ENCODE assay signal across 8 mouse cellular contexts in the genomic region with DNA sequence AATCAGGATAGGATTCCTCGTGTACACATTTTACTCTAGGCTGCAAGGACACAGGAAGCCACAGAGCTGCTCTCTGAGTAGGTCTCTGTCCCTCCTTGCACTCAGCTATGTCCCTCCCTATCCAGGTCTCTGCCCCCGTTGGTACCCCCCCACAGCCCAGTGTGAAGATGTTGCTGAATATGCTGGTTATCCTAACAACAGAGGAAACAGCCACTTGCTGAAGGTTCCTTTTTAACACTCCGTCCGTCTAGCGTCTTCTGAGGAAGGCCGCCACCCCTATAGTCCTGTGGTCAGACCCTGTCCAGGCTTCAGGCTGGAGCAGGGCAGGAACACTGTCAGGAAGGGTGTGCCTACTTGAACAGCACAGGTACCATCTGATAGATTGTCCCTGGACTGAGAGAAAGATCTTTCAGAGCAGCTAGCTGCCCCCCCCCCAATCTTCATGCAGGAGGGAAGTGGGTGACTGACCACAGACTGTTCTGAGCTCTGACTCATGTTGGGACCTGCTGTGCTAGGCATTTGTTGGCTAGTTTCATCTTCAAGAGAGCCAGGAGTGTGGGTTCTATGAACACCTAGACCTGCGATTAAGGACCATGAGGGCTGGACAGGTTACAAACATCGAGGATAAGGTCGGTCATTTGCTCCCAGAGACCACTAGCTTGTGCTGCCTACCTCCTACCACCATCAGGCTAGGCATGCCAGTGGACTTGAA. TPM values are rescaled to one million over a fixed set of nuclear protein-coding genes. Genes with fewer than 3 reads are reported as not detected.
DNase-seq lines count a peak whose midpoint lies in the region; ATAC-seq and TF ChIP-seq lines count a peak whose summit lies in the region.

No protein-coding gene starts in this region.

- H3K4me1 ChIP-seq in kidney, embryonic 15.5 days = peaks cover 5% of the 10 kb centered on the region; the same call in 1 of the 2 replicates
- peaks cover 3% of the 10 kb centered on the region; the same call in 1 of the 2 replicates for H3K4me1 ChIP-seq in heart, embryonic 11.5 days (ENCODE audit: control insufficient read depth, insufficient read depth, low read length)
- H3K4me1 ChIP-seq in lung, postnatal 0 days (ENCODE audit: insufficient read depth, low read depth, low read length) = no peaks in the 10 kb centered on the region; the same call in 1 of the 2 replicates

- TF ChIP-seq CTCF in lung, postnatal 0 days (IDR thresholded peaks at IDR 0.05) = no peak

- no peak for TF ChIP-seq EP300 in lung, postnatal 0 days (IDR thresholded peaks at IDR 0.05)

- WGBS in kidney, embryonic 15.5 days = 80% methylated on average over 9 of the region's 9 CpGs
- WGBS in heart, embryonic 11.5 days (ENCODE audit: insufficient replicate concordance) = 67% methylated on average over 9 of the region's 9 CpGs
- WGBS in lung, postnatal 0 days = 67% methylated on average over 9 of the region's 9 CpGs

- ATAC-seq in kidney, embryonic 15.5 days (replicated peaks; ENCODE audit: low FRiP score) = no peak
- peak; percentile 35 for ATAC-seq in CD4-positive, CD25-positive, alpha-beta regulatory T cell, adult 4 months
- no peak for ATAC-seq in heart, embryonic 11.5 days (replicated peaks; ENCODE audit: insufficient number of reproducible peaks, low FRiP score, low TSS enrichment)
- peak; percentile 23; the same call in 1 of the 2 replicates for ATAC-seq in lung, postnatal 0 days

- DNase-seq in kidney, adult 8-10 months = no peak
- no peak for DNase-seq in lung, postnatal 0 days (ENCODE audit: low spot score)
- no peak for DNase-seq in cerebellum, adult 11 months
- DNase-seq in layer of hippocampus, adult 11-12 months (ENCODE audit: low spot score) = no peak
- no peak for DNase-seq in cerebellum, postnatal 10 days

- no peaks in the 10 kb centered on the region for H3K36me3 ChIP-seq in kidney, embryonic 15.5 days
- H3K36me3 ChIP-seq in heart, embryonic 11.5 days (ENCODE audit: control insufficient read depth, insufficient read depth, low read length) = no peaks in the 10 kb centered on the region
- no peaks in the 10 kb centered on the region for H3K36me3 ChIP-seq in lung, postnatal 0 days (ENCODE audit: insufficient read depth, low read length)

- no peak overlapping the region for H3K9ac ChIP-seq in kidney, embryonic 15.5 days
- peak overlapping the region; percentile 2; the same call in 1 of the 2 replicates for H3K9ac ChIP-seq in heart, embryonic 11.5 days (ENCODE audit: low read depth, low read length)
- H3K9ac ChIP-seq in lung, postnatal 0 days (replicated peaks; ENCODE audit: low read depth) = peak overlapping the region; percentile 54; the same call in 1 of the 2 replicates

- H3K4me2 ChIP-seq in kidney, embryonic 15.5 days = peak overlapping the region; percentile 39
- peak overlapping the region; percentile 48 for H3K4me2 ChIP-seq in heart, embryonic 11.5 days
- peak overlapping the region; percentile 54 for H3K4me2 ChIP-seq in lung, postnatal 0 days (replicated peaks; ENCODE audit: low read depth, low read length)

- H3K27me3 ChIP-seq in kidney, embryonic 15.5 days = no peaks in the 10 kb centered on the region
- H3K27me3 ChIP-seq in heart, embryonic 11.5 days (ENCODE audit: control insufficient read depth, insufficient read depth, low read length) = no peaks in the 10 kb centered on the region
- H3K27me3 ChIP-seq in lung, postnatal 0 days (replicated peaks; ENCODE audit: insufficient read depth, low read length) = no peaks in the 10 kb centered on the region

- H3K9me3 ChIP-seq in kidney, embryonic 15.5 days (replicated peaks) = no peaks in the 10 kb centered on the region
- H3K9me3 ChIP-seq in heart, embryonic 11.5 days (replicated peaks; ENCODE audit: control insufficient read depth, low read length) = no peaks in the 10 kb centered on the region
- H3K9me3 ChIP-seq in lung, postnatal 0 days (ENCODE audit: low read length) = no peaks in the 10 kb centered on the region

- no peak overlapping the region for H3K27ac ChIP-seq in kidney, embryonic 15.5 days
- H3K27ac ChIP-seq in heart, embryonic 11.5 days (ENCODE audit: low read depth, low read length) = no peak overlapping the region
- peak overlapping the region; percentile 72 for H3K27ac ChIP-seq in lung, postnatal 0 days (ENCODE audit: low read length)

- peak overlapping the region; percentile 33 for H3K4me3 ChIP-seq in kidney, embryonic 15.5 days (replicated peaks)
- no peak overlapping the region for H3K4me3 ChIP-seq in heart, embryonic 11.5 days (ENCODE audit: low read depth, low read length)
- peak overlapping the region; percentile 40 for H3K4me3 ChIP-seq in lung, postnatal 0 days (ENCODE audit: low read depth, low read length)

RNA-seq across cellular contexts. Expression of a gene that starts 1.2 kb away (rescaled TPM):
- 8.8 and 10.2 TPM in 2 replicates for polyA plus RNA-seq in kidney, embryonic 15.5 days (2015; fragmentation: Nextera tagmentation; extraction: Ambion mirVana)
- 100 to 1,000 TPM; 145 to 167 TPM for polyA plus RNA-seq in CD4-positive, CD25-positive, alpha-beta regulatory T cell, adult 4 months (2017; shearing (Covaris generic))
- polyA plus RNA-seq in heart, embryonic 11.5 days (2014; fragmentation: Nextera tagmentation; extraction: Ambion mirVana) = 4.3 and 5.9 TPM in 2 replicates
- 13.5 and 13.6 TPM in 2 replicates for polyA plus RNA-seq in lung, postnatal 0 days (2015; fragmentation: Nextera tagmentation; extraction: Ambion mirVana)

RNA-seq across cellular contexts. Expression of a gene that starts 47.6 kb away (rescaled TPM):
- 1.6 and 2.2 TPM in 2 replicates for polyA plus RNA-seq in kidney, embryonic 15.5 days (2015; fragmentation: Nextera tagmentation; extraction: Ambion mirVana)
- not detected for polyA plus RNA-seq in CD4-positive, CD25-positive, alpha-beta regulatory T cell, adult 4 months (2017; shearing (Covaris generic))
- 0.84 and 1.7 TPM in 2 replicates for polyA plus RNA-seq in heart, embryonic 11.5 days (2014; fragmentation: Nextera tagmentation; extraction: Ambion mirVana)
- polyA plus RNA-seq in lung, postnatal 0 days (2015; fragmentation: Nextera tagmentation; extraction: Ambion mirVana) = 3.8 and 5.9 TPM in 2 replicates

Comparison
In these comparisons a context has a peak if more than half of its experiments do, and no peak if none do; other contexts are left out.
1. ATAC-seq: peak in CD4-positive, CD25-positive, alpha-beta regulatory T cell, adult 4 months (single experiment) and lung, postnatal 0 days (single experiment); none in kidney, embryonic 15.5 days (single experiment) and heart, embryonic 11.5 days (single experiment).
2. Peak in every context shown above with its lines, with median percentiles within 50 percentile points of each other: H3K4me2 ChIP-seq.